Mouse (Mus musculus): ENCODE results near the gene Olfr395.
"Not testable (repeated sequence)": the region's sequence is repeated elsewhere in the genome, so short reads cannot be mapped to it uniquely, and the experiment has no call there.

Gene Olfr395

GRCm38 (mm10) chr11:73909199-73909598 lies at the start of gene Olfr395:
Gene Olfr395 (minus strand): TSS chr11:73909299.
- DNase-seq (ENCODE audit: low spot score): not testable (repeated sequence)

DNA sequence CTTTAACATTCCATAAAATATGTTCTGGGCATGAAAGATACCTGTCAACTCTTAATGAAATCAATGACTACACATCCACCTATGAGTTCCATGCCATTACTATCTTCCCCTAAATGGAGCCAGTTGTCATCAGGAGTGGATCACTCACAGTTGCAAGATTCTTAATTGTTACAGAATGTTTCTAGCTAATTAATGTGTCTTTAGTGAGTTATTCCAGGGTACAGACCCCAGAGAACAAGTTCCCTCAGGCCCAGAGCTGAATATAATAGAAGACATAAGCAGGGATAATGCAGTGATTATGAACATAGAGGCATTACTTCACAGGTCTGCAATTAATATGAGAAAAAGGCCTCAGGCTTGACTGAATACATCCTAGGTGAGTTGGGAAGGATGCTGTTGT lies 27.3 kb upstream of the Olfr395 start, which contains the start of gene Olfr23:
Gene Olfr23, plus strand, starts transcription at position 301 of the 400 bp plus-strand sequence.
- no peak for DNase-seq (ENCODE audit: low spot score)

GRCm38 (mm10) chr11:73890671-73891070 lies 18.4 kb downstream of the Olfr395 start, which contains the start of gene Olfr394:
Gene Olfr394 (minus strand): TSS chr11:73890771.
- no peak for DNase-seq (ENCODE audit: low spot score)
